Mouse (Mus musculus) liver, embryonic 14.5 days (tissue): ENCODE results near the gene Zscan18.

Experiments
- CTCF ChIP-seq: IDR thresholded peaks from 2 replicates; pipeline ENCODE4 v1.5.1; 2016; ENCODE audit warnings: antibody characterized with exemption, low read depth, control low read depth
- EP300 ChIP-seq: IDR thresholded peaks from 2 replicates; pipeline ENCODE4 v1.6.1; 2016; ENCODE audit warnings: antibody characterized with exemption, low read depth

DNA sequence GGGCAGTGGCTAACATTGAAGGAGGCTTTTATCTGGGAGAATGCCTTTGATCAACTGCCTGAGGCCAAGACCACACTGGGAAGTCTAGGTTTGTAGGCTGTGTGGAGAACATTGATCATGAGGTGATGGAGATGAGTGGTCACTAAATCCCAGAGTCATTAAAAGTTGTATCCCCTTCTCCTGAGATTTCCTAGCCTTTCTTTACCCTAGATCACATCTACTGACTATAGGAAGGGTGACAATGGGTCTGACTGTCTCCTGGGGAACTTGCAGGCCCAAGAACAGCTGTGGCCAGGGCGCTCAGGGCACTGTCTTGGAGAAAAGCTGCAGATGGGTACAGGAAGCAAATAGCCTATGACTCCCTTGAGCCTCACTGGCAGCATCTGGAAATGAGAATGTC is 68.5 kb downstream of the Zscan18 start, which contains the start of gene Vmn2r56:
- TF ChIP-seq CTCF (no peak), EP300 (no peak)
